Mouse (Mus musculus) spleen, postnatal 36 days (tissue): ENCODE results near the gene Rhcg.

Experiments
- DNase-seq, 2 experiments: peaks; one replicate each; pipeline ENCODE4 v3.0.0; 2022; ENCODE audit warnings: low spot score in 2 of 2, mixed read lengths in 1 of 2

Gene Rhcg

DNA sequence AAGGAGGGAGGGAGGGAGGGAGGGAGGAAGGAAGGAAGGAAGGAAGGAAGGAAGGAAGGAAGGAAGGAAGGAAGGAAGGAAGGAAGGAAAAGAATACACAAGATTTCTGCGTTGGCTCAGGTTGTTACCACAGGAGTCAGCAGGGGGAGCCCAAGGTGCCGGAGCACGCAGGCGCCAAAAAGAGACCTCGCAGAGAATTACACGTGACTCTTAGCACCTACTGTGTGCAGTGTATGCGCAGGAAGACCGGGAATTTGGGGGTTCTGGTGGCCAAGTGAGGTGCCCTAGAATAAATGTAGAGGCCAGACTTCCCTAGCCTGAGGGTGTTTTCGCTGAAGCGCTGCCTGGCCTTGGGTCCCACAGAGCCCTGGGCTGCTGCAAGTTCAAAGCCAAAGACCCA, 64.8 kb downstream of the Rhcg start:
- DNase-seq, result no peak

- no peak for DNase-seq
Observed at GRCm38 (mm10) chr7:79548893-79549555, 68.4 kb downstream of the Rhcg start.

GRCm38 (mm10) chr7:79547092-79547491, 70.4 kb downstream of the Rhcg start:
- peak; percentile 14 to 22 for DNase-seq

DNA sequence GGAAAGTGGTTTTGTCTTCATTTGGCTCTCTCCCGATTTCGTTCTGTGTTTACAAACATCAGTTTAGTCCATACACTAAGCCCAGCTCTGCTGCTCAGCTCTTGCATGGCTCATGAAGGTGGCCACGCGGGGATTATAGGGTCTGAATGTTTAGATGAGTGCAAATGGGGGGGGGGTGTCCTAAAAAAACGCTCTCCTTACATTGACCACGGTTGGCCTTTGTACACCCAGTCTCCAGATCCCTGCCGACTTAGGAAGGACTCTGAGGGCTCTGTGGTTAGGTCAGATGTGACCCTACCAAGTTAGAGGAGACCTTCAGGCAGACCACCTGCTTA, 72.4 kb downstream of the Rhcg start:
- DNase-seq, result no peak

- DNase-seq, result no peak
Observed at GRCm38 (mm10) chr7:79544281-79545065, 73.0 kb downstream of the Rhcg start.
